Mouse (Mus musculus) megakaryocyte, embryonic 14.5 days (primary cell): ENCODE results near the gene Ap1g2. TPM values are rescaled to one million over a fixed set of nuclear protein-coding genes. Genes with fewer than 3 reads are reported as not detected.
A peak's percentile ranks its signal among the peaks of the same experiment; 100 is the strongest.

ENCODE experiments used
- H3K27me3 ChIP-seq: replicated peaks from 2 replicates; pipeline ENCODE3; 2012; ENCODE audit warnings: inconsistent platforms
- H3K36me3 ChIP-seq: replicated peaks from 2 replicates; pipeline ENCODE3; 2012; ENCODE audit warnings: low read length, inconsistent platforms, mixed read lengths
- H3K4me1 ChIP-seq: 2 replicates; pipeline ENCODE4 v1.6.1; 2012; ENCODE audit warnings: inconsistent platforms
- H3K4me3 ChIP-seq: replicated peaks from 2 replicates; pipeline ENCODE3; 2012; ENCODE audit warnings: moderate library complexity, mild to moderate bottlenecking, inconsistent platforms
- H3K9me3 ChIP-seq: 2 replicates; pipeline ENCODE4 v1.6.1; 2012; ENCODE audit warnings: inconsistent platforms
- FLI1 ChIP-seq: IDR thresholded peaks from 2 replicates; pipeline ENCODE4 v1.6.1; 2012; ENCODE audit warnings: low read length, inconsistent platforms, mixed read lengths
- GATA1 ChIP-seq: IDR thresholded peaks from 3 replicates; pipeline ENCODE4 v1.6.1; 2012; ENCODE audit warnings: mixed read lengths, low read length, inconsistent platforms, borderline replicate concordance
- polyA plus RNA-seq: library from polyadenylated mRNA; stranded (reverse); fragments of >175 nt; gene quantifications from 2 replicates; pipeline ENCODE4 v1.2.3, GENCODE M21; 2012; ENCODE audit warnings: low replicate concordance; ENCODE audit not compliant: insufficient read depth

The Ap1g2 gene
- polyA plus RNA-seq, 1 experiment = 13.4 TPM

DNA sequence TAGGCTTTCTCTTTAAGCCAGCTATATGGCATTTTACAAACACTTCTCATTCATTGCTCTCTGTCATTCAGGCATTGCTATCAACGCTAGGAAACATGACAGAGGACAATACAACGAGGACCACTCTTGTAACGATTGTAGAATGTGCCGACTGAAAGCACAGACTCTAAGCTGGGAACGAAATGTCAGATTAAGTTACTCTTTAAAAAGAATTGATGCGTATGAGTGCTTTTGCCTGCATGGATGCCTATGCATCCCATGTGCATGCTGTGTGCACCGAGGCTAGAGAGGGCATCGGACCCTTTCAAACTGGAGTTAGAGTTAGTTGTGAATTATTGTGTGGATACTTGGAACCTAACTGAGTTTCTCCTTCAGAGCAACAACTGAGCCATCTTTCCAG is 29.3 kb upstream of the Ap1g2 start:
- no peak for TF ChIP-seq GATA1
- TF ChIP-seq FLI1 = no peak
- H3K27me3 ChIP-seq = peaks cover 38% of the 10 kb centered on the region
- peaks cover 15% of the 10 kb centered on the region; the same call in 1 of the 2 replicates for H3K9me3 ChIP-seq
- no peaks in the 10 kb centered on the region for H3K36me3 ChIP-seq
- H3K4me1 ChIP-seq = peaks cover 13% of the 10 kb centered on the region
- no peak overlapping the region for H3K4me3 ChIP-seq

DNA sequence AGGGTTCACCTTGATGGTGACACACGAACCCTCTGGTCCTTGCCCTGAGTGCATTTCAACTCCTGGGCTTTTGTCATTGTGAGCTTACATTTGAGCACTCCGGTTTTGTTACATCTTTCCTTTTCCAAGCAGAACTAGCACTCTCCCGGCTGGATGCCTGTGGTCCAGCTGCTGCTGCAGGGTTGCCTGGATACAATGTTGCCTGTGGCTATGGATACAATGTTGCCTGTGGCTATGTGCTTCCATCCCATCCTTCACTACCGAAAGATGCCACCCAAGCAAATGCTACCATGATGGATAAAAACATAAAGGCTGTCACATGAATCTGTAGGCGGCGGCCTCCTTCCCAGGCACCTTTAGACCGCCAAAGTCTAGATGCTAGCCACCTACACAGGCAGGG is 20.1 kb upstream of the Ap1g2 start:
- TF ChIP-seq FLI1 (no peak), GATA1 (no peak)
- Histone ChIP-seq H3K27me3 (peaks cover 73% of the 10 kb centered on the region), H3K4me3 (no peak overlapping the region), H3K9me3 (peaks cover 6% of the 10 kb centered on the region), H3K36me3 (no peaks in the 10 kb centered on the region), H3K4me1 (peaks cover 17% of the 10 kb centered on the region)

DNA sequence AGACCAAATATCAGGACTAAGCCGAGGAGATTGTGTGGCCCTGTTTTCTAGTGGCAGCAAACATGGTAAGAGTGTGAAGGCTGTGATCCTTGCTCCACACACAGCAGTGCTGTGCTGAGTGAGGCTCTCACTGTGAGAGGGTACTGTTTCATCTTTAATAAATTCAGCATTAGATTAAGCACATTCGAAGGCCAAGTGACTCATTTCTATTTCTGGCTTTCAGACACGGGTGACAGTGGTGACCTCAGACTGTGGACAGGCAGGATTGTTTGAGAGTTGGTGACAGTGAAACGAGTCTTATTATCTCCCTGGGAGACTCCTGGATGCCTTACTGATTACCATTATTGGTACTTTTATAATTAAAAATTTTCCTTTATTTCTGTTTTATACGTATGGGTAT is 19.3 kb upstream of the Ap1g2 start:
- Histone ChIP-seq H3K4me1 (peaks cover 17% of the 10 kb centered on the region), H3K36me3 (no peaks in the 10 kb centered on the region), H3K27me3 (peaks cover 71% of the 10 kb centered on the region), H3K4me3 (no peak overlapping the region), H3K9me3 (peaks cover 6% of the 10 kb centered on the region)
- TF ChIP-seq GATA1 = no peak
- TF ChIP-seq FLI1 = no peak

DNA sequence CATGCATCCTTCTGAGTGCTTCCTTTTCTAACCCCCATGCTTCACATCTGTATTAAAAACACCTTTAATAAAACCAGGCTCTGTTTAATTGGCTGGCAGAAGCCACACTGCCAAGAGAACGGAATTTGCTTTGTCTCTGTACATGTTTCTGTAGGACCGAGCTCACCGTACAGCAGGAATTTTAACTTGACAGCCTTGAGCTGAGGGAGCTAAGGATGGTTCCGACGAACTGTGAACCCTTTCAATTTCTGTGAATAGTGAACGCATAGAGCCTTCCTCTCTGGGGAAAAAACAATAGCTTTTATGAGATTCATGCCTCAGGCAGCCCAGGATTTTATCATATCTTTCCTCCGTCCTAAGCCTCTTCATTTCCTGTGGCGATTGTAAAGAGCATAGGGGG is 16.0 kb upstream of the Ap1g2 start:
- H3K4me1 ChIP-seq = peaks cover 27% of the 10 kb centered on the region
- peaks cover 6% of the 10 kb centered on the region for H3K9me3 ChIP-seq
- TF ChIP-seq GATA1 (no peak), FLI1 (no peak)
- peak overlapping the region; percentile 74 for H3K4me3 ChIP-seq
- peaks cover 68% of the 10 kb centered on the region for H3K27me3 ChIP-seq
- H3K36me3 ChIP-seq = no peaks in the 10 kb centered on the region

DNA sequence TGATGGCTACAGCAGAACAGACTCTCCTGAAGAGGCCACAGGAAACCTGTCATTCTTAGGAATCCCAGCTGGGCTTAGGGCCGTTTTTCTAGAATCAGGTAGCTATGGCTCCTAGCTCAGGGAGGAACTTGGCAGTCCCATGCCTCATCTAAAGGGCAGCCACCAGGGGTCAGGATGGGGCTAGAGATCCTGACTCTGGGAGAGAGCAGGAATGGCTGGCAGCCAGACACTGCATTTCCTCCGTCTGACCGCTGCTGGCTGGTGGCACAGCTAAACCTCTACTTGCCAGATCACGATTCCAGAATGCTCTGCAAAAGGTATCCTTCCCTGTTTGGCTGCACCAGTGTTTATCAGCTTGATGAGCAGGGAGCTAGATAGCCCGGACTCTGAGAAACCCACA is 15.6 kb upstream of the Ap1g2 start:
- Histone ChIP-seq H3K4me1 (peaks cover 30% of the 10 kb centered on the region), H3K36me3 (no peaks in the 10 kb centered on the region), H3K9me3 (peaks cover 6% of the 10 kb centered on the region), H3K4me3 (peak overlapping the region; percentile 74), H3K27me3 (peaks cover 69% of the 10 kb centered on the region)
- TF ChIP-seq GATA1 = no peak

DNA sequence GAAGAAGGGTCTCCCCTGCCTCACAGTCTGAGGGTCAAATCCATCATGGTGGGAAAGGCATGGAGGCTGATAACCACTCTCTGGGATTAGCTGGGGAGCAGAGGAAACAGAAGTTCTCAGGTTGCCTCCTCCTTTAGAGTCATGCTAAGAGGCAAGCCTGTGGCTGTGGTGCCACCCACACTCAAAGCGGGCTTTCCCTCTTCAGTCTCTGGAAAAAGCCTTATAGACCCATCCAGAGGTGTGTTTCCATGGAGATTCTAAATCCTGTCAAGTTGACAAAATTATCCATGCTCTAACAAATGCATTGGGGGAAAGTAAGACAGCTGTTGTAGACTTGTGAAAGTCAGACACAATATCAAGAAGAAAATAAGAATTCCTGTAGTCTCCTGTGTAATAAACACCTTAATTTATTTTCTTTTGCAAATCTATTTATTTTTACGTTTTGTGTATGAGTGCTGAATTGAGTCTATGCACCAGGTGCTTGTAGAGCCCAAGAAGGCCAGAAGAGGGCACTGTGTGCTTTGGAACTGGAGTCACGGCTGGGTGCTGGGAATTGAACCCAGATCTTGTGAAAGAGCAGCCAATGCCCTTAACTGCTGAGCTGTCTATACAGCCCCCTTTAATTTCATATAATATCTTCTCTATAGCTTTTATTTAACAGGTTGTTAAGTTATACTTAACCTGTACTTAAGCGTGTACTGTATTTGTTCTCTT is 13.2 kb upstream of the Ap1g2 start:
- H3K36me3 ChIP-seq = no peaks in the 10 kb centered on the region
- H3K9me3 ChIP-seq = no peaks in the 10 kb centered on the region
- H3K4me3 ChIP-seq = no peak overlapping the region
- peaks cover 49% of the 10 kb centered on the region for H3K4me1 ChIP-seq
- H3K27me3 ChIP-seq = peaks cover 71% of the 10 kb centered on the region
- no peak for TF ChIP-seq FLI1
- no peak for TF ChIP-seq GATA1

DNA sequence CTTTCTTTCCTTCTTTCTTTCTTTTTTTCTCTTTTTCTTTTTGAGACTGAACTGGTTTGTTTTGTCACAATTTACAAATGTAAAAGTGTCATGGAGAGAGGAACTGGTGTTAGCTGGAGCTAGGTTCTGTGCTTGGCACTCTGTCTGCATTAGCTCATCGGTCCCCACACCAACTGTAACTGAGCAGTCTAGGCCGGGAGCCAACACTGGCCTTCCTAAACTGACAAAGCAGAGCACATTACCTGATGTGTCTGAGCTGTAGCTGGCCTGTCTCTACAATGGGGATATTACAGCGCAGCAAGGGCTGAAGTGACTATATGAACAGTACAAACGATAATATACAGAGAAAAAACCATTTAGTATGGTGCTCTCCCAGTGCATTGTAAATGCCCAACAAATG is 12.5 kb upstream of the Ap1g2 start:
- H3K9me3 ChIP-seq = 0 out of 2 replicates have a peak, but pooled peaks cover under 1% of the 10 kb centered on the region
- TF ChIP-seq FLI1 = no peak
- no peak for TF ChIP-seq GATA1
- H3K4me1 ChIP-seq = peaks cover 53% of the 10 kb centered on the region
- peaks cover 72% of the 10 kb centered on the region for H3K27me3 ChIP-seq
- no peaks in the 10 kb centered on the region for H3K36me3 ChIP-seq
- no peak overlapping the region for H3K4me3 ChIP-seq

DNA sequence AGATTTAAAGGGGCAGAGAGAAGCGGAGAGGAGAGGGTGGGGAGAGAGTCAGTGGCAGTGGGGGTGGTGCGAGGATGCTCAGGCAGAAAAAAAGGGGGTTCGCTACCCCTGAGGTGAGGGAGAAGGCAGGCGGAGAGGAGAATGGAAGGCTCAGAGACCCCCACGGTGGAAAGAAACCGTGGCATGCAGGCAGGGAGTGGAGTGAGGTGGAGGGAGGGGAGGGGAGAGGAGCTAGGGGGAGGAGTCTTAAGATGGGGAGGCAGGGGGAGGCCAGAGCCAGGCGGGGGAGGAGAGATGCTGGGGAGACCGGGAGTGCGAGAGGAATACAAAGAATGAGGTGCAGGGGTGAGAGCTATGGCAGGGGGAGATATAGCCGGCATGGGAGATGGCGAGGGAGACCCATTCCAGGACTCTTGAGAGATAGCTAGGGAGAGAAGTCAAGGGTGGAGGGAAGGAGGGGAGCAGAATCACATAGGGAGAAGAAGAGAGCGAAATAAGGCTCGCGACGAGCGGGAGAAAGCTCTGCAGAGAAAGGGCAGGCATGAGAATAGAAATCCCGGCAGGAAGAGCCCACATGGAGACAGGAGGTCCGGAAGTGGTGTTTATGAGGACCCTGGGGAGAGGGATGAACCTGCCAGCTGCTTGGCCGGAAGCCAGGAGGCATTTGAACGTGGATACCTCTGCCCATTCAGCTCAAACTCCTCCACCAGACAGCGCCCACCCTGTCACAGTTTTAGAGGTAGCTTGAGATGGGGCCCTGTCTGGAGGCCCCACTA is 10.2 kb upstream of the Ap1g2 start, which contains the start of gene Jph4:
Gene Jph4 (minus strand): TSS at position 511 of the 776 bp plus-strand sequence.
- Histone ChIP-seq H3K4me1 (peaks cover 46% of the 10 kb centered on the region), H3K4me3 (no peak within 1 kb of the TSS), H3K9me3 (peaks cover 6% of the 10 kb centered on the region; the same call in 1 of the 2 replicates), H3K36me3 (no peaks in the 10 kb centered on the region), H3K27me3 (peaks cover 74% of the 10 kb centered on the region)
- TF ChIP-seq FLI1 (no peak), GATA1 (no peak)

DNA sequence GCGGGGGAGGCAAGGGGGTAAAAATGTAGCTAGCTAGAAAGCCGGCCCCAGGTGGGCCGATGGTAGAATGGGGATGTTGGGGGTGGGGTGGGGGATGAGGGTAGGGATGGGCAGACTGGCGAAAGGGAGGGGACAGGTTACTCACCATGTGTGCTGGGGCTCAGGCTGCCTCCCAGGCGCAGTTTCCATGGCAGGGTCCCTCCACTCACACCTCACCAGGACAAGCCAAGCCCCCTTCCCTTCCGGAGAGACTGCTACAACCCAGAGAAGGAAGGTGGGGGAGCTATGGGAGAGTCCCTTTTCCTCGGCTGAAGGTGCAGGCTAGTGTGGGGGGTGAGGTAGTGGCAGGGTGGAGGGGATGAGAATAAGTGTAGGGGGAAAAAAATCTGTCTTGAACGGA is 9.5 kb upstream of the Ap1g2 start:
- no peak for TF ChIP-seq GATA1
- no peak for TF ChIP-seq FLI1
- peaks cover 80% of the 10 kb centered on the region for H3K27me3 ChIP-seq

More for the DNA sequence above, 9.5 kb upstream of the Ap1g2 start:
- peaks cover 49% of the 10 kb centered on the region for H3K4me1 ChIP-seq
- peaks cover 6% of the 10 kb centered on the region; the same call in 1 of the 2 replicates for H3K9me3 ChIP-seq
- no peak overlapping the region for H3K4me3 ChIP-seq
- H3K36me3 ChIP-seq = no peaks in the 10 kb centered on the region
